Mouse (Mus musculus) heart, embryonic 11.5 days (tissue): ENCODE measurements around the gene Taco1. TPM values are rescaled to one million over a fixed set of nuclear protein-coding genes. Genes with fewer than 3 reads are reported as not detected.
"Not testable (repeated sequence)": the region's sequence is repeated elsewhere in the genome, so short reads cannot be mapped to it uniquely, and the experiment has no call there.

ENCODE experiments used
- ATAC-seq: fragments of 200-750 bp; cut with Nextera tagmentation; replicated peaks from 2 replicates; pipeline ENCODE4 v1.8.0; 2017; ENCODE audit warnings: moderate library complexity; ENCODE audit not compliant: insufficient number of reproducible peaks, low FRiP score, low TSS enrichment
- H3K27ac ChIP-seq: fragments of 300-500 bp; sonication (generic); 2 replicates; pipeline ENCODE4 v1.5.1; 2014; ENCODE audit warnings: mild to moderate bottlenecking, low read depth, low read length
- H3K27me3 ChIP-seq: fragments of 300-500 bp; sonication (generic); 2 replicates; pipeline ENCODE4 v1.6.1; 2014; ENCODE audit warnings: mild to moderate bottlenecking, low read length, mixed read lengths; ENCODE audit not compliant: control insufficient read depth, insufficient read depth
- H3K36me3 ChIP-seq: fragments of 300-500 bp; sonication (generic); 2 replicates; pipeline ENCODE4 v1.6.1; 2014; ENCODE audit warnings: mild to moderate bottlenecking, low read length, moderate library complexity, mixed read lengths; ENCODE audit not compliant: control insufficient read depth, insufficient read depth
- H3K4me1 ChIP-seq: fragments of 300-500 bp; sonication (generic); 2 replicates; pipeline ENCODE4 v1.6.1; 2014; ENCODE audit warnings: low read length; ENCODE audit not compliant: control insufficient read depth, insufficient read depth
- H3K4me2 ChIP-seq: fragments of 300-500 bp; sonication (generic); 2 replicates; pipeline ENCODE4 v1.6.1; 2014; ENCODE audit warnings: mild to moderate bottlenecking, moderate library complexity
- H3K4me3 ChIP-seq: fragments of 300-500 bp; sonication (generic); 2 replicates; pipeline ENCODE4 v1.5.1; 2014; ENCODE audit warnings: low read depth, low read length
- H3K9ac ChIP-seq: fragments of 300-500 bp; sonication (generic); 2 replicates; pipeline ENCODE4 v1.6.1; 2014; ENCODE audit warnings: mild to moderate bottlenecking, low read depth, low read length, moderate library complexity
- H3K9me3 ChIP-seq: fragments of 300-500 bp; sonication (generic); replicated peaks from 2 replicates; pipeline ENCODE4 v1.6.1; 2016; ENCODE audit warnings: low read length; ENCODE audit not compliant: control insufficient read depth
- whole genome bisulfite sequencing: fragments of 180-500 bp; shearing (Covaris S2); extraction: QIAGEN DNeasy Blood & Tissue Kit; methylation state at CpG from one replicate; pipeline ENCODE4 v1.1.7; 2014; ENCODE audit not compliant: insufficient replicate concordance; 5-methylcytosine and 5-hydroxymethylcytosine counted together
- polyA plus RNA-seq: library from polyadenylated mRNA; unstranded; fragments of >200 nt; fragmentation: Nextera tagmentation; extraction: Ambion mirVana; gene quantifications from 2 replicates; pipeline ENCODE4 v1.2.1, GENCODE M21; 2014

The Taco1 gene
- polyA plus RNA-seq, 1 experiment from 2014 or later: 11.0 TPM

DNA sequence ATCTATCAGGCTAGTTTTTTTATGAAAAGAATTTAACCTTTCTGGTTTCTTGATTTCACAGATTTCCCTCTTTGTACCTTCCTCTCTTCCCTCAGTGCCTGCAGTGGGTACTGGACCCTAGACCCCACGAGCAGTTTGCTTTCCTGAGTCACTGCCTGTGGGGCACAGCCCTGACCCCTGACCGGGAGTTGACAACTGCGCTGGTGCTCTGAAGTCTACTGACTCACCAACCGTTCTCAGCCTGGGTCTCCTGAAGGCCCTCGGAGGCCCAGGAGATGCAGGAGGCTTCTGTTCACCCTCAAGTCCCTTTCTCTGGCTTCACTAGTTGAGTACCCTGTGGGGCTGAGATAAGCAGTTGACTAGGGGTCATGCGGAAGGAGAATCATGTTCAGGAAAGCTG lies 10.5 kb upstream of the Taco1 start:
- H3K36me3 ChIP-seq: peaks cover 54% of the 10 kb centered on the region
- H3K9ac ChIP-seq: no peak overlapping the region
- no peak for ATAC-seq
- no peaks in the 10 kb centered on the region for H3K4me1 ChIP-seq
- no peaks in the 10 kb centered on the region for H3K9me3 ChIP-seq
- H3K4me3 ChIP-seq: no peak overlapping the region
- no peak overlapping the region for H3K27ac ChIP-seq
- H3K4me2 ChIP-seq: no peak overlapping the region
- no peaks in the 10 kb centered on the region for H3K27me3 ChIP-seq
- WGBS: 82% methylated on average over 6 of the region's 6 CpGs

DNA sequence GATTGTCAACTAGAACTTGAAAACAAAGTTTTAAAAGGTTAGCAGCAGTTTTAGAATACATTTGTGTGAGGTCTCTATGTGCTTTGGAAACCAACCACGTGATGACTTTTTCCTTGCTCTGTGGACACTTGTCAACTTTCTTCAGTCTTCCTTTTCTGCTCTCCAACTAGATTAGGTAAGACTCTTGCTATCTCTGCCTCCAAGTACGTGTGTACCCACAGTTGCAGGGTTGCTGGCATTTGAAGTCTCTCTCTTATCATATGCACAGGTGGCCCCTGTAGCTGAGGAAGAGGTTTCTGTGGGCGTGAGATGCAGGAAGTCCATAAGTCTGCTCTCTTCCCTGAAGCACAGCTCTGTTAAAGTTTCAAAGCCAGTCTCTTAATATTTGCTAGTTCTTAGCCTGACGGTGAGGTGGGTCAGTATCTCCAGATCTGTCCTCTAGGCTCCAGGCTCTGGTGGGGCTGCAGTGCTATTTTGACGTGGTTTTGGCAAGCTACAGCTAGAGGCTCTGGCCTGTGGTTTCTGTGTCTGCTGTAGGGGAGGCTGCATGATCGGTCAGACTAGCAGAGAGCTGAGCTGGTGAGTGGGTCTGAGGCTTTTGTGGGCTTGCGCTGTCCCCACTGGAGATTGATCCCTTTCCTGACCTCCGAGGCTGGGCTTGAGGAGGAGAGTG lies 8.9 kb upstream of the Taco1 start:
- Histone ChIP-seq H3K9me3 (no peaks in the 10 kb centered on the region), H3K4me1 (no peaks in the 10 kb centered on the region), H3K36me3 (peaks cover 45% of the 10 kb centered on the region), H3K4me3 (no peak overlapping the region), H3K27me3 (no peaks in the 10 kb centered on the region), H3K27ac (no peak overlapping the region), H3K9ac (no peak overlapping the region), H3K4me2 (no peak overlapping the region)
- ATAC-seq: no peak
- 80% methylated on average over 8 of the region's 8 CpGs for WGBS

DNA sequence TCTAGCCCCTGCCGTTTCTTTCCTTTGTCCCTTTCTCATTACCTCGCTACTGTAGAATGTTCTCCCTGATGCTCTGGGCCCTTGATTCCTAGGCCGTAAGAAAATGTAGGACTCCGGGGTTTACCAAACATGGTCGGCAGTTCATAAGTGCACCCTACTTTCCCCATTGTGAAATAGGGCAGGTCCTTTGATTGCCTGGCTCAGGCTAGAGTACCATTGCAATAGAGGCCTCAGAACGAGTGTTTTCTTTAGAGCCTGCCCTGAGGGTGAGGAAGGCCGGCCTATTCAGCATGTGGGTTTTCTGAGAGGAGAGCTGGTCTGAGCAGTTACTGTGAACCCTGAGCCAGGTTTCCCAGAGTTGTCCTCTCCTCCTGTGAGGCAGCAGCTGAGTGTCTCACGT lies 7.8 kb upstream of the Taco1 start:
- no peak for ATAC-seq
- H3K4me2 ChIP-seq: no peak overlapping the region
- H3K4me3 ChIP-seq: no peak overlapping the region
- 80% methylated on average over 8 of the region's 8 CpGs for WGBS
- no peak overlapping the region for H3K9ac ChIP-seq
- H3K27me3 ChIP-seq: no peaks in the 10 kb centered on the region
- H3K9me3 ChIP-seq: no peaks in the 10 kb centered on the region
- no peaks in the 10 kb centered on the region for H3K4me1 ChIP-seq
- H3K36me3 ChIP-seq: peaks cover 36% of the 10 kb centered on the region
- H3K27ac ChIP-seq: no peak overlapping the region

DNA sequence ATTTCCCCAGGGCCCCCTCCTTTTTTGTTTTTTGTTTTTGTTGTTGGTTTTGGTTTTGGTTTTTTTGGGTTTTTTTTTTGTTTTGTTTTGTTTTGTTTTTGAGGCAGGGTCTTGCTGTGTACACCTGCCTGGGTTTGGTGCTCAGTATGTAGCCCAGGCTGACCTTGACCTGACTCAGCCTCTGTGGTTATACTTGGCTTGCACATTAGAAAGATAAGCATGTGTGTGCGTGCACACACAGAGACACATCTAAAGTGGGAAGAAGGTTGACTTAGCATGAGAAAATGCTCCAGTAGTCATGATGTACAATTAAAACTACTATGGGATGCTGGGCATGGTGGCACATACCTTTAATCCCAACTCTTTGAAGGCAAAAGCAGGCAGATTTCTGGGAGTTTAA lies 5.3 kb upstream of the Taco1 start:
- H3K4me1 ChIP-seq: no peaks in the 10 kb centered on the region
- no peaks in the 10 kb centered on the region for H3K27me3 ChIP-seq
- peaks cover 16% of the 10 kb centered on the region for H3K36me3 ChIP-seq
- no peak overlapping the region for H3K9ac ChIP-seq
- 86% methylated on average over 1 of the region's 1 CpGs for WGBS
- no peak for ATAC-seq
- H3K4me3 ChIP-seq: no peak overlapping the region
- H3K27ac ChIP-seq: no peak overlapping the region
- no peak overlapping the region for H3K4me2 ChIP-seq
- H3K9me3 ChIP-seq: no peaks in the 10 kb centered on the region

DNA sequence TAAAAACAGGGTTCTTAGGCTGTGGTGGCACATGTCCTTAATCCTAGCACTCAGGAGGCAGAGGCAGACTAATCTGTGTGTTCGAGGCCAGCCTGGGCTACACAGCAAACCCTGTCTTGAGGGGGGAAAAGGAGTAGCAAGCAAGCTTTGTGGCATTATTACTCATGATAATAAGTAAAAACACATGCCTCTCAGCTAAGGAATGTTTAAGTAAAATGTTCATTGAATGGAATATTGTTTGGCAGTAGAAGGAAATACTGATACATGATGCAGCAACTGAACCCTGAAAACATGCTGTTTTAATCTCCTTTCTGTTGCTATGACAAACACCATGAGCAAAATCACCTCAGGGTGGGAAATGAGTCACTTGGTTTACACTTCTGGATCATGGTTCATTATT lies 4.5 kb upstream of the Taco1 start:
- no peaks in the 10 kb centered on the region for H3K4me1 ChIP-seq
- no peak for ATAC-seq
- 77% methylated on average over 1 of the region's 1 CpGs for WGBS

DNA sequence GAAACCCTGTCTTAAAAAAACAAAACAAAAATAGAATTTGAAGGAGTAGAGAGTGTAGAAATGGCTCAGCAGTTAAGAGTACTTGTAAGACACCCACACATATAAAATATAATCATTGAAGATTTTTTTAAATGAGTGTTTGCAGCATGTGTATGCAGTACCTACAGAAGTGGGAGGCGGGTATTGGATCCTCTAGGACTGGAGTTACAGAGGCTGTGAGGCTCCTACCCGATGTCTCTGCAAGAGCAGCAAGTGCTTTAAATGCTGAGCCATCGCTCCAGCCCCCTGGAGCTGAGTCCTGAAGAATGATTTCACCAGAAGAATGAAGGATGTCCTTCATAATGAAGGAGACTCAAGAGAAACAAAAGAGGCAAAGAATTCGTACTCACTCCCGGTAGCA lies 2.1 kb upstream of the Taco1 start:
- no peak for ATAC-seq
- WGBS: 71% methylated on average over 5 of the region's 5 CpGs
- H3K4me1 ChIP-seq: no peaks in the 10 kb centered on the region
- H3K36me3 ChIP-seq: peaks cover 8% of the 10 kb centered on the region
- no peak overlapping the region for H3K27ac ChIP-seq
- no peak overlapping the region for H3K9ac ChIP-seq
- H3K9me3 ChIP-seq: no peaks in the 10 kb centered on the region
- no peaks in the 10 kb centered on the region for H3K27me3 ChIP-seq
- no peak overlapping the region for H3K4me2 ChIP-seq
- H3K4me3 ChIP-seq: no peak overlapping the region

More for the DNA sequence above, 4.5 kb upstream of the Taco1 start:
- no peaks in the 10 kb centered on the region for H3K27me3 ChIP-seq
- H3K4me2 ChIP-seq: no peak overlapping the region
- H3K4me3 ChIP-seq: no peak overlapping the region
- H3K36me3 ChIP-seq: peaks cover 16% of the 10 kb centered on the region
- no peak overlapping the region for H3K9ac ChIP-seq
- H3K27ac ChIP-seq: no peak overlapping the region
- no peaks in the 10 kb centered on the region for H3K9me3 ChIP-seq

DNA sequence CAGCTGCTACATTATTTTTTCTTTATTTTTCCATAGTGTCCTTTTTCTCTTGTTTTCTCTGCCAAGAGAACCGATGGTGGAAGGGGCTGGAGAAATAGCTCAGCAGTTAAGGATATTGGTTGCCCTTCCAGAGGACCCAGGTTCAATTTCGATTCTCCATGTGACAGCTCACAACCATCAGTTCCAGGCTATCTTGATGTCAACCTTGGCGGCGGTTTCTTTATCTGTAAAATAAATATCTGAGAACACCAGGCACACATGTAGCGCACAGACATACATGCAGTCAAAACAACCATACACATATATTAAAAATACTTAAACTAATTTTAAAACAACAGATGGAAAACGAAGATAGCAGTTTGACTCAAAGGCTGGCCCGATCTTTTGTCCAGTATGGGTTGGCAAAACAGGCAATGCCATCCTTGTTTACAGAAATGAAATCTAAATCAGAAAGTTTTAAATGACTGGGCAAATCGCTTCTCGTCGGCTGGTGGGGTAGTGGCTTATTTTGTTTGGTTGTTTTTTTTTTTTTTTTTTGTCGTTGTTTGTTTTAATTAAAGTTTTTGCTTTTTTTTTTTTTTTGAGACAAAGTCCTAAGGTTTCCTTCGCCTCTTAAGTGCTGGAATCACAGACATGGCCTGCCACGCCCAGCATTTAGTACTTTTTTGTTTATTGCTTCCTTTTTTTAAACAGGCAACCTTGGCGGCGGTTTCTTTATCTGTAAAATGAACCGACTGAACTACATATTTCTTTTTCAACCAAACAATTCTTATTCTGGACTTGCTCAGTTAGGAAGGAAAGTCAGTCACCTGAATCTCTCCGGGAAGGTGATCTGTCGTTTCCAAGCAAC lies 563 bp upstream of the Taco1 start:
- no peaks in the 10 kb centered on the region for H3K36me3 ChIP-seq
- H3K4me2 ChIP-seq: peak overlapping the region; percentile 89
- no peak overlapping the region; the same call in 1 of the 2 replicates for H3K27ac ChIP-seq
- H3K9ac ChIP-seq: peak overlapping the region; percentile 81; the same call in 1 of the 2 replicates
- H3K4me1 ChIP-seq: no peaks in the 10 kb centered on the region
- no peaks in the 10 kb centered on the region for H3K27me3 ChIP-seq
- 43% methylated on average over 18 of the region's 18 CpGs for WGBS
- no peak for ATAC-seq
- H3K9me3 ChIP-seq: no peaks in the 10 kb centered on the region
- H3K4me3 ChIP-seq: peak overlapping the region; percentile 71

DNA sequence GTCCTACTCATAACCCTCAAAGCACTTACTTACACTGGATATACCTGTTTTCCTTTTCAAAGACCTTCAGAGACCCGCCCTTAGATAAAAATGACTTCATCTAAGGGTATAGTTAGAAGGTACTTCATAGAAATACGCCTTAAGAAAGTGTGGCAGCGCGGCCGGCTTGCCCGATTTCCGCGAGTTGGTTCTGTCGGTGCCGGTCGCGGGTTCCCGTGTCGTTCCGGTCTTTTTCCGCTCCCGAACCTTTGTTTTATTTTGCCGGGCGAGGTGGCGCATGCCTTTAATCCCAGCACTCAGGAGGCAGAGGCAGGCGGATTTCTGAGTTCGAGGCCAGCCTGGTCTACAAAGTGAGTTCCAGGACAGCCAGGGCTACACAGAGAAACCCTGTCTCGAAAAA lies 755 bp downstream of the Taco1 start:
- H3K36me3 ChIP-seq, H3K4me1 ChIP-seq, ATAC-seq, H3K27me3 ChIP-seq, H3K9me3 ChIP-seq: not testable (repeated sequence)
- peak overlapping the region; percentile 78 for H3K27ac ChIP-seq
- WGBS: 9% methylated on average over 23 of the region's 23 CpGs
- H3K4me2 ChIP-seq: peak overlapping the region; percentile 89
- H3K4me3 ChIP-seq: peak overlapping the region; percentile 71
- peak overlapping the region; percentile 81 for H3K9ac ChIP-seq
